Mouse (Mus musculus) spleen, adult 2 months (tissue): Measurements from ENCODE around the gene Alox12. TPM values are rescaled to one million over a fixed set of nuclear protein-coding genes. Genes with fewer than 3 reads are reported as not detected.

Experiments
- DNase-seq, 2 experiments: peaks; one replicate each; pipeline versions ENCODE4 v3.0.0 to v3.0.0-alpha.2; 2012 to 2021; ENCODE audit warnings: low spot score in 2 of 2, low read depth in 1 of 2
- H3K27ac ChIP-seq: fragments of 200-500 bp; 2 replicates; pipeline ENCODE4 v1.5.1; 2012; ENCODE audit warnings: low read length, inconsistent platforms; ENCODE audit not compliant: insufficient read depth
- H3K27me3 ChIP-seq: fragments of 200-500 bp; 2 replicates; pipeline ENCODE4 v1.6.1; 2012; ENCODE audit warnings: mild to moderate bottlenecking, moderate library complexity, low read length, inconsistent platforms; ENCODE audit not compliant: control insufficient read depth, insufficient read depth
- H3K36me3 ChIP-seq: fragments of 200-500 bp; 2 replicates; pipeline ENCODE4 v1.6.1; 2012; ENCODE audit warnings: mild to moderate bottlenecking, low read length, inconsistent platforms; ENCODE audit not compliant: control insufficient read depth, insufficient read depth
- H3K4me1 ChIP-seq: fragments of 200-500 bp; 2 replicates; pipeline ENCODE4 v1.6.1; 2011; ENCODE audit warnings: inconsistent platforms; ENCODE audit not compliant: control insufficient read depth, insufficient read depth, insufficient read length
- H3K4me3 ChIP-seq: fragments of 200-500 bp; 2 replicates; pipeline ENCODE4 v1.5.1; 2011; ENCODE audit warnings: mild to moderate bottlenecking, inconsistent platforms; ENCODE audit not compliant: insufficient read depth, insufficient read length; ENCODE audit errors: extremely low read depth
- CTCF ChIP-seq: fragments of 200-500 bp; IDR thresholded peaks from 2 replicates; pipeline ENCODE4 v1.5.1; 2011; ENCODE audit warnings: mild to moderate bottlenecking, inconsistent platforms; ENCODE audit not compliant: insufficient read depth, insufficient read length, insufficient replicate concordance; ENCODE audit errors: extremely low read depth
- POLR2A ChIP-seq: fragments of 200-500 bp; IDR thresholded peaks from 2 replicates; pipeline ENCODE4 v1.6.1; 2011; ENCODE audit warnings: low read depth, low read length, inconsistent platforms
- WGBS: fragments of 180-500 bp; shearing (Covaris S2); methylation state at CpG from one replicate; pipeline ENCODE4 v1.1.7; 2018; 5-methylcytosine and 5-hydroxymethylcytosine counted together
- polyA plus RNA-seq: library from polyadenylated mRNA; depleted of rRNA; stranded (reverse); fragments of >200 nt; gene quantifications from 2 replicates; pipeline ENCODE4 v1.2.3, GENCODE M21; 2012

Alox12 gene
- polyA plus RNA-seq, 1 experiment, result 21.4 TPM

DNA sequence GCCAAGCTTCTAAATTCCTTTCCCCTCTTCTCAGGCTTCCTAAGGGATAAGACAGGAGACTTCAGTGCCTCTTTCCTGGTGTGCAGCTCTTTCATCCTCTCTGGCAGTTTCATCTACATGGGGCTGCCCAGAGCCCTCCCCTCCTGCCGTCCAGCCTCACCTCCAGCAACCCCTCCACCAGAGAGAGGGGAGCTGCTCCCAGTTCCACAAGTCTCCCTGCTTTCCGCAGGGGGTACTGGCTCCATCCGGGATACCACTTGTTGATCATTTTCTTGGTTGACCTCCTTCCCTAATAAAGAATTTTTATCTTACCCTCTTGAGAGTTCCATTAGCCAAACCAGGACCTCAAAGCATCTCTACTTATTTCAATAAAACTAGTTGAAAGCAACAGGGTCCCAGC lies 39.0 kb downstream of the Alox12 start:
- DNase-seq, result no peak
- Histone ChIP-seq H3K4me3 (no peak overlapping the region), H3K27ac (no peak overlapping the region), H3K27me3 (peaks cover 18% of the 10 kb centered on the region), H3K4me1 (peaks cover 15% of the 10 kb centered on the region), H3K36me3 (no peaks in the 10 kb centered on the region)
- WGBS, result 90% methylated on average over 3 of the region's 3 CpGs
- TF ChIP-seq POLR2A (no peak), CTCF (no peak)

- H3K4me3 ChIP-seq, result no peak overlapping the region
These were observed 39.9 kb downstream of the Alox12 start for GRCm38 (mm10) chr11:70215301-70215700.

GRCm38 (mm10) chr11:70214856-70215209 lies 40.3 kb downstream of the Alox12 start:
- Histone ChIP-seq H3K4me3 (no peak overlapping the region), H3K27ac (no peak overlapping the region), H3K27me3 (peaks cover 18% of the 10 kb centered on the region), H3K4me1 (peaks cover 11% of the 10 kb centered on the region; the same call in 1 of the 2 replicates), H3K36me3 (no peaks in the 10 kb centered on the region)
- no peak for TF ChIP-seq POLR2A
- no peak for TF ChIP-seq CTCF
- DNase-seq, result no peak
- 18% methylated on average over 18 of the region's 18 CpGs for WGBS

More at GRCm38 (mm10) chr11:70215301-70215700, 39.9 kb downstream of the Alox12 start:
- DNase-seq, result no peak
- Histone ChIP-seq H3K36me3 (no peaks in the 10 kb centered on the region), H3K27me3 (peaks cover 18% of the 10 kb centered on the region), H3K4me1 (peaks cover 15% of the 10 kb centered on the region), H3K27ac (no peak overlapping the region)
- TF ChIP-seq CTCF (no peak), POLR2A (no peak)
- 39% methylated on average over 22 of the region's 22 CpGs for WGBS

DNA sequence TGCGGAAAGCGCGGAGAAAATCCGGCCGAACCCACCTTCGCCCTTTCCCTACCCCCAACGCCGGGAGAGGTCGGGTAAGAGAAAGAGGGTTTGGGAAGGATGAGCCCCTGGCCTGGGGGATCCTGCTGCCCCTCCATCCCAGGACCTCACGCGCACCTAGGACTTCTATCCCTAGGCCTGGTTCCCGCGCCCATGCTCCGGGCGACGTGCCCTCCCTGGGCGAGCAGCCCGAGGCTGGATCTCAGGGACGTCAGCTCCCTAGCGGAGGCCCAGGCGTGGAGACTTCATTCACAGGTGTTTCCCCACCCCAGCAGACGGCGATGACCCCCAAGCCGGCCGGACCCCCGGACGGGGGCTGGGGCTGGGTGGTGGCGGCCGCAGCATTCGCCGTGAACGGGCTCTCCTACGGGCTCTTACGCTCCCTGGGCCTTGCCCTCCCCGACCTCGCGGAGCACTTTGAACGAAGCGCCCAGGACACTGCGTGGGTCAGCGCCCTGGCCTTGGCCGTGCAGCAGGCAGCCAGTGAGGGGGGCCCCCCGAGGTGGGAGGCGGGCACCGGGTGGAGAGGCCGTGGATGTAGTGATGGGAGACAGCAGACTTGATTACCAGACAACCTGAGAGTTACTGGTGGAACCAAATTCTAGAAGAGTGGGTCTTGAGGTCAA lies 40.8 kb downstream of the Alox12 start:
- Histone ChIP-seq H3K27me3 (peaks cover 18% of the 10 kb centered on the region), H3K27ac (no peak overlapping the region)

DNA sequence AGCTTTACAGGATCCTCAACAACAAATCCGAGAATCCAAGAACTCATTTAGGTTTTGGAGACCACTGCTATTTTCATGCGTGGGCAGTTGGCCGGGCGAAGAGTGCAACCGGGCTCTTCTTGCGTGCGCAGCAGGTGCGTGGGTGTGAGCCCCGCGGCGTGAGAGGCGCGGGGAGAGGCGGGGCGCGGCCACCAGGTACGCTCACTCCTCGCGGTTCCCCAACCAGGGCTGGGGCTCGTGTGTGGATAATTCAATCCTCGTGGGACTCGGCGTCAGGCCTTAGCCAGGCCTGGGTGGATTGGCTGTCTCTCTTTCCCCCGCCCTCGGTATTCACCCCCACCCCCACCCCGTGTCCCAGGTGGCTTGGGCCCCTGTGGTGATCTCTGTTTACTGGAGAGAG lies 41.4 kb downstream of the Alox12 start:
- peaks cover 18% of the 10 kb centered on the region for H3K27me3 ChIP-seq
- H3K36me3 ChIP-seq, result no peaks in the 10 kb centered on the region
- no peak overlapping the region for H3K4me3 ChIP-seq
- TF ChIP-seq CTCF (no peak), POLR2A (no peak)
- 9% methylated on average over 26 of the region's 26 CpGs for WGBS
- peaks cover 11% of the 10 kb centered on the region; the same call in 1 of the 2 replicates for H3K4me1 ChIP-seq
- DNase-seq, result no peak
- no peak overlapping the region for H3K27ac ChIP-seq

More for the DNA sequence above, 40.8 kb downstream of the Alox12 start:
- Histone ChIP-seq H3K4me3 (peak overlapping the region; percentile 28; the same call in 1 of the 2 replicates), H3K4me1 (peaks cover 11% of the 10 kb centered on the region; the same call in 1 of the 2 replicates), H3K36me3 (no peaks in the 10 kb centered on the region)
- 3% methylated on average over 46 of the region's 46 CpGs for WGBS
- no peak for TF ChIP-seq POLR2A
- TF ChIP-seq CTCF, result no peak
- DNase-seq, result no peak

GRCm38 (mm10) chr11:70212896-70213295 lies 42.3 kb downstream of the Alox12 start:
- H3K27ac ChIP-seq, result no peak overlapping the region
- H3K36me3 ChIP-seq, result no peaks in the 10 kb centered on the region
- no peak overlapping the region for H3K4me3 ChIP-seq
- peak in 1 of 2 experiments; percentile 50 for DNase-seq
- H3K4me1 ChIP-seq, result peaks cover 11% of the 10 kb centered on the region; the same call in 1 of the 2 replicates
- whole genome bisulfite sequencing, result 10% methylated on average over 9 of the region's 9 CpGs
- H3K27me3 ChIP-seq, result peaks cover 18% of the 10 kb centered on the region
- TF ChIP-seq CTCF (no peak; the same call in 1 of the 2 replicates), POLR2A (no peak)

- DNase-seq, result no peak
- 75% methylated on average over 6 of the region's 6 CpGs for WGBS
These were observed 42.7 kb downstream of the Alox12 start, which contains the start of gene Slc16a11 for GRCm38 (mm10) chr11:70212423-70212822. Gene Slc16a11 (plus strand): TSS chr11:70212752.

More at GRCm38 (mm10) chr11:70212423-70212822, 42.7 kb downstream of the Alox12 start, which contains the start of gene Slc16a11:
- H3K27ac ChIP-seq, result no peak within 1 kb of the TSS
- no peak for TF ChIP-seq POLR2A
- no peak for TF ChIP-seq CTCF
- no peak within 1 kb of the TSS for H3K4me3 ChIP-seq
- peaks cover 18% of the 10 kb centered on the region for H3K27me3 ChIP-seq
- H3K4me1 ChIP-seq, result peaks cover 11% of the 10 kb centered on the region; the same call in 1 of the 2 replicates
- no peaks in the 10 kb centered on the region for H3K36me3 ChIP-seq
